In the genomic region with DNA sequence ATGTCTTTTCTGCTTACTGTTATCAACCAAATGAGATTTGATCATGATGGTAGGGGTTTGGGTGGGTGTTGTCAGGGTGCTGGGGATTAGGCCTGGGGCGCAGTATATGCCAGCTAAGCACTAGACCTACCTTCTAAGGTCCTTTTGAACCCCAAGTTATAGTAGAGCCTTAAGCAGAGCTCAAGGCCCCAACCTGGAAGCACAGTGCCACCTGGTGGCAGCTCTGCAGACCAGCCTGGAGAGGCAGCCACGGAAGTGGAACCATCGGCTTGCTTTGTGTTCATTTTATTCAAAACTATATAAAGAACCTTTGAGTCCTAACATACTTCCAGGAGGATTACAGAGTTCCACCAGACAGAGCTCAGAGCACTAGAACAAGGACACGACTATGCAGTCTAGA, we compare ENCODE assay signal across 10 mouse cellular contexts. TPM values are rescaled to one million over a fixed set of nuclear protein-coding genes. Genes with fewer than 3 reads are reported as not detected.
DNase-seq lines count a peak whose midpoint lies in the region; ATAC-seq lines count a peak whose summit lies in the region.
"Had no signal": no experiment of that assay in that cellular context is flagged by ENCODE, and none has a peak within 500 bp of the region (broad histone marks: within the 10 kb centered on the region; RNA-seq: fewer than 3 reads in every experiment).

No protein-coding gene starts in this region.

- DNase-seq in heart, embryonic 10.5 days (ENCODE audit: low spot score) = peak; percentile 81
- peak; percentile 73 to 84 for DNase-seq in adrenal gland, postnatal 36 days
- peak; percentile 7 to 15 for DNase-seq in frontal cortex, postnatal 25 days (ENCODE audit: low spot score in 2 of 2)
- peak; percentile 63 to 71 for DNase-seq in layer of hippocampus, postnatal 10 days (ENCODE audit: low spot score in 2 of 2)
- DNase-seq in thymus, adult 18-20 months = peak; percentile 19 to 21

- ATAC-seq in heart, embryonic 11.5 days (replicated peaks; ENCODE audit: insufficient number of reproducible peaks, low FRiP score, low TSS enrichment) = no peak
- ATAC-seq in CD4-positive, CD25-positive, alpha-beta regulatory T cell, adult 4 months = peak; percentile 76
- peak; percentile 88 for ATAC-seq in megakaryocyte progenitor cell, adult 5-6 weeks (replicated peaks; ENCODE audit: poor library complexity)

- no peaks in the 10 kb centered on the region for H3K4me1 ChIP-seq in heart, embryonic 10.5 days
- no peaks in the 10 kb centered on the region for H3K4me1 ChIP-seq in heart, embryonic 11.5 days (ENCODE audit: control insufficient read depth, insufficient read depth, low read length)
- H3K4me1 ChIP-seq: embryonic facial prominence, embryonic 12.5 days; limb, embryonic 13.5 days had no signal

- no peak overlapping the region for H3K9ac ChIP-seq in heart, embryonic 11.5 days (ENCODE audit: low read depth, low read length)
- H3K9ac ChIP-seq: embryonic facial prominence, embryonic 12.5 days; limb, embryonic 13.5 days had no signal

- H3K27me3 ChIP-seq in heart, embryonic 10.5 days (ENCODE audit: insufficient read depth, poor library complexity, severe bottlenecking) = no peaks in the 10 kb centered on the region
- H3K27me3 ChIP-seq in heart, embryonic 11.5 days (ENCODE audit: control insufficient read depth, insufficient read depth, low read length) = no peaks in the 10 kb centered on the region
- H3K27me3 ChIP-seq: embryonic facial prominence, embryonic 12.5 days; limb, embryonic 13.5 days had no signal

- H3K4me2 ChIP-seq in heart, embryonic 11.5 days = no peak overlapping the region
- H3K4me2 ChIP-seq: embryonic facial prominence, embryonic 12.5 days; limb, embryonic 13.5 days had no signal

- H3K4me3 ChIP-seq in heart, embryonic 10.5 days = no peak overlapping the region
- no peak overlapping the region for H3K4me3 ChIP-seq in heart, embryonic 11.5 days (ENCODE audit: low read depth, low read length)
- H3K4me3 ChIP-seq: embryonic facial prominence, embryonic 12.5 days; limb, embryonic 13.5 days had no signal

- no peak overlapping the region for H3K27ac ChIP-seq in heart, embryonic 10.5 days
- no peak overlapping the region for H3K27ac ChIP-seq in heart, embryonic 11.5 days (ENCODE audit: low read depth, low read length)
- H3K27ac ChIP-seq: embryonic facial prominence, embryonic 12.5 days; limb, embryonic 13.5 days had no signal

- WGBS in heart, embryonic 10.5 days = 29% methylated on average over 4 of the region's 4 CpGs
- WGBS in heart, embryonic 11.5 days (ENCODE audit: insufficient replicate concordance) = 36% methylated on average over 4 of the region's 4 CpGs

- peaks cover 23% of the 10 kb centered on the region for H3K36me3 ChIP-seq in heart, embryonic 10.5 days
- H3K36me3 ChIP-seq in heart, embryonic 11.5 days (ENCODE audit: control insufficient read depth, insufficient read depth, low read length) = no peaks in the 10 kb centered on the region

- no peaks in the 10 kb centered on the region for H3K9me3 ChIP-seq in heart, embryonic 10.5 days
- no peaks in the 10 kb centered on the region for H3K9me3 ChIP-seq in heart, embryonic 11.5 days (replicated peaks; ENCODE audit: control insufficient read depth, low read length)
- H3K9me3 ChIP-seq: embryonic facial prominence, embryonic 12.5 days; limb, embryonic 13.5 days had no signal

RNA-seq across cellular contexts. Expression of a gene that starts 13.6 kb away (rescaled TPM):
- 0.46 and 1.2 TPM in 2 replicates for polyA plus RNA-seq in heart, embryonic 10.5 days (2016; fragmentation: Nextera tagmentation; extraction: Ambion mirVana)
- 0.87 and 1.5 TPM in 2 replicates for polyA plus RNA-seq in heart, embryonic 11.5 days (2014; fragmentation: Nextera tagmentation; extraction: Ambion mirVana)
- 10 to 100 TPM; 68.5 to 95.2 TPM for polyA plus RNA-seq in CD4-positive, CD25-positive, alpha-beta regulatory T cell, adult 4 months (2017; shearing (Covaris generic))
- total RNA-seq in adrenal gland, postnatal 36 days (2021) = not detected
- 1 to 10 TPM in 1 of 2 experiments, under 1 TPM in 1; 0.82 to 1.2 TPM for total RNA-seq in layer of hippocampus, postnatal 10 days (2021)
- total RNA-seq in megakaryocyte progenitor cell, adult 5-6 weeks (2015) = 0.25 TPM in 1 of 2 replicates, not detected in the other
- not detected in 2 replicates for total RNA-seq in megakaryocyte progenitor cell, adult 5-6 weeks (2017)

RNA-seq across cellular contexts. Expression of a gene that starts 22.0 kb away (rescaled TPM):
- 9.3 and 11.2 TPM in 2 replicates for polyA plus RNA-seq in heart, embryonic 10.5 days (2016; fragmentation: Nextera tagmentation; extraction: Ambion mirVana)
- 10.1 and 10.4 TPM in 2 replicates for polyA plus RNA-seq in heart, embryonic 11.5 days (2014; fragmentation: Nextera tagmentation; extraction: Ambion mirVana)
- 10 to 100 TPM; 15.0 to 16.0 TPM for polyA plus RNA-seq in CD4-positive, CD25-positive, alpha-beta regulatory T cell, adult 4 months (2017; shearing (Covaris generic))
- total RNA-seq in adrenal gland, postnatal 36 days (2021) = 10 to 100 TPM; 10.5 to 17.2 TPM
- 10 to 100 TPM; 45.8 to 46.2 TPM for total RNA-seq in layer of hippocampus, postnatal 10 days (2021)
- total RNA-seq in megakaryocyte progenitor cell, adult 5-6 weeks (2015) = 3.6 and 5.6 TPM in 2 replicates
- total RNA-seq in megakaryocyte progenitor cell, adult 5-6 weeks (2017) = 4.1 and 7.7 TPM in 2 replicates

RNA-seq across cellular contexts. Expression of a gene that starts 58.5 kb away (rescaled TPM):
- 162 and 193 TPM in 2 replicates for polyA plus RNA-seq in heart, embryonic 10.5 days (2016; fragmentation: Nextera tagmentation; extraction: Ambion mirVana)
- 143 and 183 TPM in 2 replicates for polyA plus RNA-seq in heart, embryonic 11.5 days (2014; fragmentation: Nextera tagmentation; extraction: Ambion mirVana)
- polyA plus RNA-seq in CD4-positive, CD25-positive, alpha-beta regulatory T cell, adult 4 months (2017; shearing (Covaris generic)) = 100 to 1,000 TPM; 229 to 232 TPM
- 100 to 1,000 TPM; 101 to 125 TPM for total RNA-seq in adrenal gland, postnatal 36 days (2021)
- 100 to 1,000 TPM; 131 to 153 TPM for total RNA-seq in layer of hippocampus, postnatal 10 days (2021)
- total RNA-seq in megakaryocyte progenitor cell, adult 5-6 weeks (2015) = 204 and 218 TPM in 2 replicates
- total RNA-seq in megakaryocyte progenitor cell, adult 5-6 weeks (2017) = 112 and 141 TPM in 2 replicates

Comparison
In these comparisons a context has a peak if more than half of its experiments do, and no peak if none do; other contexts are left out.
1. DNase-seq: peak in every context shown above with its lines; median percentile 81 in heart, embryonic 10.5 days; 78 in adrenal gland, postnatal 36 days; 67 in layer of hippocampus, postnatal 10 days; 20 in thymus, adult 18-20 months; 11 in frontal cortex, postnatal 25 days.